Mouse (Mus musculus): ENCODE results near the gene Abcg3.

DNA sequence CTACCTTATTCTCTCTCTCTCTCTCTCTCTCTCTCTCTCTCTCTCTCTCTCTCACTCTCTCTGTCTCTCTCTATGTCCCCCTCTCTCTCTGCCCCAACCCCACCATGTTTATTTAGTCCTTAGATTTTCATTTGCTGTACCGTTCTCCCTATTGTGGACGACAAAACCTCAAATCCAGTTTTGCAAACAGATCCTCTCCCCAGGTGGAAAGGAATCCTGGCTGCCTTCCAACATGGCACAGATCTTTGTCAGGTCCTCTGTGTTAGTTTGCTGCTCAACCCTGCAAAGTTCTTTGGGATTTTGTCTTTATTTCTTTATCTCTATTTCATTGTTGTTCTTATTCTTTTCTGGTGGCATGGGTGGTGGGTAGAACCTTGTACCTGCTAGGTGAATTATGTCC is 6.9 kb upstream of the Abcg3 start:
- TF ChIP-seq POLR2A (IDR thresholded peaks at IDR 0.05; ENCODE audit: insufficient read length, low read depth) (no peak), MAX (IDR thresholded peaks at IDR 0.05; ENCODE audit: low read depth) (no peak), MYOD1 (IDR thresholded peaks at IDR 0.05; ENCODE audit: control insufficient read depth in 1 of 3, insufficient read length in 2 of 3, low read depth in 2 of 3) (no peak), TCF12 (IDR thresholded peaks at IDR 0.05; ENCODE audit: insufficient read depth, poor library complexity, severe bottlenecking) (no peak), POLR2AphosphoS2 (IDR thresholded peaks at IDR 0.05; ENCODE audit: insufficient read length, low read depth) (no peak), SRF (IDR thresholded peaks at IDR 0.05; ENCODE audit: control insufficient read depth, insufficient read length, low read depth) (no peak), USF1 (IDR thresholded peaks at IDR 0.05; ENCODE audit: low read depth) (no peak), E2F4 (IDR thresholded peaks at IDR 0.05; ENCODE audit: insufficient read depth) (no peak), TCF3 (IDR thresholded peaks at IDR 0.05; ENCODE audit: insufficient read length, low read depth) (no peak), CEBPB (IDR thresholded peaks at IDR 0.05; ENCODE audit: insufficient read depth, poor library complexity, severe bottlenecking) (no peak), MYOG (IDR thresholded peaks at IDR 0.05; ENCODE audit: control insufficient read depth in 1 of 3, insufficient read depth in 1 of 3, insufficient read length in 2 of 3, low read depth in 2 of 3) (no peak)

All from myocyte (in vitro differentiated cells).